Mouse (Mus musculus): ENCODE data around the gene Kctd3. TPM values are rescaled to one million over a fixed set of nuclear protein-coding genes. Genes with fewer than 3 reads are reported as not detected.

Gene Kctd3
- polyA plus RNA-seq, 1 experiment from 2014 or later = 19.3 TPM

DNA sequence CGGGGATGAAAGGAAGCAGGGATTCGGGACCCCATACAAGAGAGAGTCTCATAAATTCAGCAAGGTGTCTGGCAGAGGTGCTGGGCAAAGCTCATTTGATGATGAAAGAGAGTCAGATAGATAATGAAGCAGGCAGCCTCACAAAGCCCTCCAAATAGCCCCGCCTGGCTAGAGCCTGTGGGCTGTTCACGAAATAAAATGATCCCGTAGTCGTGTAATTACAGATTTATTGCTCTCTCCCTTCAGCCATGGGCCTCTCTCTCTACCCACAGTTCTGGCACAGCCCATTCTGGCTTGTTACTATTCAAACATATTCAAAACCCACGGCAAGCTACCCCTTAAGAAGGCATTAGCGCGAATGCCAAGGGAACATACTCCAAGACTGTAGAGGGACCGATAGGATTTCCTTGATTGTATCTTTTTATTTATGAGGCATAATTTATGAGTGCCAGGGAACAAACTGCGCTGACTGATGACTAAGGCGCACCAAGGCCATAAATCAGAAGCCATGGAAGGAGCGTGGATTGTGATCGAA is 70.3 kb downstream of the Kctd3 start:
- no peak overlapping the region for H3K4me2 ChIP-seq (replicated peaks; ENCODE audit: low read depth, low read length)
- H3K27ac ChIP-seq (ENCODE audit: low read length) = no peak overlapping the region
- no peaks in the 10 kb centered on the region for H3K27me3 ChIP-seq (replicated peaks; ENCODE audit: insufficient read depth, low read length)
- DNase-seq (ENCODE audit: low spot score) (no peak), ATAC-seq (no peak)
- no peaks in the 10 kb centered on the region for H3K4me1 ChIP-seq (ENCODE audit: insufficient read depth, low read depth, low read length)
- no peaks in the 10 kb centered on the region for H3K36me3 ChIP-seq (ENCODE audit: insufficient read depth, low read length)
- H3K9me3 ChIP-seq (ENCODE audit: low read length) = no peaks in the 10 kb centered on the region
- TF ChIP-seq EP300 (IDR thresholded peaks at IDR 0.05) (no peak), CTCF (IDR thresholded peaks at IDR 0.05) (no peak)
- H3K4me3 ChIP-seq (ENCODE audit: low read depth, low read length) = no peak overlapping the region
- 90% methylated on average over 14 of the region's 14 CpGs for WGBS
- H3K9ac ChIP-seq (replicated peaks; ENCODE audit: low read depth) = no peak overlapping the region

Measured in lung, postnatal 0 days (tissue).